Mouse (Mus musculus): ENCODE results near the gene Svep1.

Svep1 gene

GRCm38 (mm10) chr4:58170430-58170829, 36.2 kb downstream of the Svep1 start:
- no peak for DNase-seq (ENCODE audit: low read depth)

- no peak for DNase-seq (ENCODE audit: low read depth)
Measured at GRCm38 (mm10) chr4:58169918-58170317, 36.7 kb downstream of the Svep1 start.

- no peak for DNase-seq (ENCODE audit: low read depth)
Measured at GRCm38 (mm10) chr4:58168366-58168765, 38.3 kb downstream of the Svep1 start.

GRCm38 (mm10) chr4:58165711-58166110, 40.9 kb downstream of the Svep1 start:
- no peak for DNase-seq (ENCODE audit: low read depth)

- DNase-seq (ENCODE audit: low read depth) = no peak
Measured at GRCm38 (mm10) chr4:58161901-58162300, 44.8 kb downstream of the Svep1 start.

- no peak for DNase-seq (ENCODE audit: low read depth)
Measured at GRCm38 (mm10) chr4:58159564-58159963, 47.1 kb downstream of the Svep1 start.

- no peak for DNase-seq (ENCODE audit: low read depth)
Measured at GRCm38 (mm10) chr4:58150301-58150700, 56.4 kb downstream of the Svep1 start.

GRCm38 (mm10) chr4:58149186-58149585, 57.5 kb downstream of the Svep1 start:
- DNase-seq (ENCODE audit: low read depth) = no peak

GRCm38 (mm10) chr4:58148547-58148946, 58.1 kb downstream of the Svep1 start:
- no peak for DNase-seq (ENCODE audit: low read depth)

- no peak for DNase-seq (ENCODE audit: low read depth)
Measured at GRCm38 (mm10) chr4:58146676-58147075, 60.0 kb downstream of the Svep1 start.

GRCm38 (mm10) chr4:58139764-58140556, 66.7 kb downstream of the Svep1 start:
- no peak for DNase-seq (ENCODE audit: low read depth)

GRCm38 (mm10) chr4:58139241-58139640, 67.4 kb downstream of the Svep1 start:
- no peak for DNase-seq (ENCODE audit: low read depth)

GRCm38 (mm10) chr4:58133610-58134309, 72.9 kb downstream of the Svep1 start:
- no peak for DNase-seq (ENCODE audit: low read depth)

GRCm38 (mm10) chr4:58129844-58130243, 76.8 kb downstream of the Svep1 start:
- DNase-seq (ENCODE audit: low read depth) = no peak

- DNase-seq (ENCODE audit: low read depth) = no peak
Measured at GRCm38 (mm10) chr4:58127024-58127423, 79.6 kb downstream of the Svep1 start.

GRCm38 (mm10) chr4:58115452-58115851, 91.2 kb downstream of the Svep1 start:
- DNase-seq (ENCODE audit: low read depth) = no peak

- no peak for DNase-seq (ENCODE audit: low read depth)
Measured at GRCm38 (mm10) chr4:58111008-58111407, 95.7 kb downstream of the Svep1 start.

- no peak for DNase-seq (ENCODE audit: low read depth)
Measured at GRCm38 (mm10) chr4:58109793-58110192, 96.9 kb downstream of the Svep1 start.

GRCm38 (mm10) chr4:58108364-58108763, 98.3 kb downstream of the Svep1 start:
- no peak for DNase-seq (ENCODE audit: low read depth)

GRCm38 (mm10) chr4:58097732-58098131, 108.9 kb downstream of the Svep1 start:
- DNase-seq (ENCODE audit: low read depth) = no peak

GRCm38 (mm10) chr4:58086738-58087137, 119.9 kb downstream of the Svep1 start:
- no peak for DNase-seq (ENCODE audit: low read depth)

- DNase-seq (ENCODE audit: low read depth) = no peak
Measured at GRCm38 (mm10) chr4:58086151-58086550, 120.5 kb downstream of the Svep1 start.

GRCm38 (mm10) chr4:58085340-58085739, 121.3 kb downstream of the Svep1 start:
- DNase-seq (ENCODE audit: low read depth) = no peak

Measured in c-Kit-positive CD71-positive TER-119-negative erythroid progenitor cells, embryonic 14.5 days (primary cell).